Mouse (Mus musculus): ENCODE results near the gene Gm3402.
"Not testable (repeated sequence)": the region's sequence is repeated elsewhere in the genome, so short reads cannot be mapped to it uniquely, and the experiment has no call there.

The Gm3402 gene

GRCm38 (mm10) chr5:146513823-146514222 lies at the start of gene Gm3402:
Gm3402 (plus strand) TSS chr5:146514123.
- not testable (repeated sequence) for DNase-seq (ENCODE audit: low read depth, low spot score)

GRCm38 (mm10) chr5:146466663-146467062 lies 47.3 kb upstream of the Gm3402 start:
- no peak for DNase-seq (ENCODE audit: low read depth, low spot score)

- DNase-seq (ENCODE audit: low read depth, low spot score), result no peak
Observed at GRCm38 (mm10) chr5:146468311-146468710, 45.6 kb upstream of the Gm3402 start.

- no peak for DNase-seq (ENCODE audit: low read depth, low spot score)
Observed at GRCm38 (mm10) chr5:146470821-146471220, 43.1 kb upstream of the Gm3402 start.

- no peak for DNase-seq (ENCODE audit: low read depth, low spot score)
Observed at GRCm38 (mm10) chr5:146471311-146471710, 42.6 kb upstream of the Gm3402 start.

- DNase-seq (ENCODE audit: low read depth, low spot score), result no peak
Observed at GRCm38 (mm10) chr5:146471821-146472220, 42.1 kb upstream of the Gm3402 start.

- not testable (repeated sequence) for DNase-seq (ENCODE audit: low read depth, low spot score)
Observed at GRCm38 (mm10) chr5:146479564-146479963, 34.4 kb upstream of the Gm3402 start.

GRCm38 (mm10) chr5:146481665-146482064 lies 32.3 kb upstream of the Gm3402 start, which contains the start of gene Gm6408:
Gm6408 (plus strand) TSS chr5:146481965.
- DNase-seq (ENCODE audit: low read depth, low spot score), result not testable (repeated sequence)

- DNase-seq (ENCODE audit: low read depth, low spot score), result not testable (repeated sequence)
Observed at GRCm38 (mm10) chr5:146488959-146489358, 25.0 kb upstream of the Gm3402 start.

- not testable (repeated sequence) for DNase-seq (ENCODE audit: low read depth, low spot score)
Observed at GRCm38 (mm10) chr5:146491063-146491462, 22.9 kb upstream of the Gm3402 start, which contains the start of gene Gm6370. Gm6370 (plus strand) TSS chr5:146491363.

- DNase-seq (ENCODE audit: low read depth, low spot score), result not testable (repeated sequence)
Observed at GRCm38 (mm10) chr5:146502099-146502498, 11.8 kb upstream of the Gm3402 start, which contains the start of gene 4930449I24Rik. 4930449I24Rik (plus strand) TSS chr5:146502399.

GRCm38 (mm10) chr5:146525501-146525900 lies 11.6 kb downstream of the Gm3402 start, which contains the start of gene Gm3404:
Gm3404 (plus strand) TSS chr5:146525801.
- DNase-seq (ENCODE audit: low read depth, low spot score), result not testable (repeated sequence)

GRCm38 (mm10) chr5:146537347-146537746 lies 23.4 kb downstream of the Gm3402 start, which contains the start of gene Gm3409:
Gm3409 (plus strand) TSS chr5:146537647.
- DNase-seq (ENCODE audit: low read depth, low spot score), result not testable (repeated sequence)

- DNase-seq (ENCODE audit: low read depth, low spot score), result not testable (repeated sequence)
Observed at GRCm38 (mm10) chr5:146555836-146556235, 41.9 kb downstream of the Gm3402 start, which contains the start of gene Gm3415. Gm3415 (plus strand) TSS chr5:146556136.

- no peak for DNase-seq (ENCODE audit: low read depth, low spot score)
Observed at GRCm38 (mm10) chr5:146564259-146564658, 50.3 kb downstream of the Gm3402 start.

Data from brain, embryonic 18.5 days (tissue).